Mouse (Mus musculus): ENCODE measurements around the gene Swt1. TPM values are rescaled to one million over a fixed set of nuclear protein-coding genes. Genes with fewer than 3 reads are reported as not detected.
"Not testable (repeated sequence)": the region's sequence is repeated elsewhere in the genome, so short reads cannot be mapped to it uniquely, and the experiment has no call there.

Swt1 gene
- 18.7 and 30.1 TPM in 2 replicates for polyA plus RNA-seq (2015; fragmentation: Nextera tagmentation; extraction: Ambion mirVana)

- WGBS (ENCODE audit: insufficient replicate concordance) = under 1% methylated on average over 74 of the region's 74 CpGs
- H3K27me3 ChIP-seq = no peaks in the 10 kb centered on the region
- H3K4me2 ChIP-seq = peak within 1 kb of the TSS; percentile 76
- peak; percentile 98 for ATAC-seq (ENCODE audit: low read depth)
- peak within 1 kb of the TSS; percentile 94 for H3K4me3 ChIP-seq (replicated peaks)
- peaks cover 29% of the 10 kb centered on the region for H3K4me1 ChIP-seq (replicated peaks)
- H3K27ac ChIP-seq = peak within 1 kb of the TSS; percentile 96
- peaks cover 3% of the 10 kb centered on the region; the same call in 1 of the 2 replicates for H3K36me3 ChIP-seq
- no peaks in the 10 kb centered on the region for H3K9me3 ChIP-seq (replicated peaks)
- peak; percentile 95 for DNase-seq
- H3K9ac ChIP-seq = peak within 1 kb of the TSS; percentile 96
These were observed at the start of gene Swt1, which contains the start of gene Trmt1l for GRCm38 (mm10) chr1:151428263-151429221. TSS of gene Swt1 (minus strand) at chr1:151428455. TSS of gene Trmt1l (plus strand) at chr1:151428542.

GRCm38 (mm10) chr1:151472386-151472785 lies 44.1 kb upstream of the Swt1 start:
- 79% methylated on average over 8 of the region's 8 CpGs for WGBS (ENCODE audit: insufficient replicate concordance)
- not testable (repeated sequence) for H3K27ac ChIP-seq; H3K9ac ChIP-seq; H3K4me1 ChIP-seq (replicated peaks); DNase-seq; H3K9me3 ChIP-seq (replicated peaks); H3K27me3 ChIP-seq; ATAC-seq (ENCODE audit: low read depth); H3K4me2 ChIP-seq; H3K4me3 ChIP-seq (replicated peaks)
- H3K36me3 ChIP-seq = peaks cover 55% of the 10 kb centered on the region

- 77% methylated on average over 7 of the region's 7 CpGs for WGBS (ENCODE audit: insufficient replicate concordance)
- Histone ChIP-seq H3K4me1 (replicated peaks) (no peaks in the 10 kb centered on the region), H3K27ac (no peak overlapping the region), H3K4me3 (replicated peaks) (no peak overlapping the region), H3K36me3 (peaks cover 50% of the 10 kb centered on the region), H3K9me3 (replicated peaks) (no peaks in the 10 kb centered on the region), H3K27me3 (no peaks in the 10 kb centered on the region), H3K4me2 (no peak overlapping the region), H3K9ac (no peak overlapping the region)
- no peak for ATAC-seq (ENCODE audit: low read depth)
- DNase-seq = no peak
These were observed 43.2 kb upstream of the Swt1 start for GRCm38 (mm10) chr1:151471429-151471828.

- no peak for ATAC-seq (ENCODE audit: low read depth)
These were observed 38.3 kb upstream of the Swt1 start for GRCm38 (mm10) chr1:151466571-151466970.

GRCm38 (mm10) chr1:151464914-151465313 lies 36.7 kb upstream of the Swt1 start:
- H3K4me2 ChIP-seq = no peak overlapping the region
- H3K4me3 ChIP-seq (replicated peaks) = no peak overlapping the region
- 68% methylated on average over 4 of the region's 4 CpGs for WGBS (ENCODE audit: insufficient replicate concordance)
- H3K27ac ChIP-seq = no peak overlapping the region
- no peak overlapping the region for H3K9ac ChIP-seq
- H3K27me3 ChIP-seq = no peaks in the 10 kb centered on the region
- DNase-seq = no peak
- H3K9me3 ChIP-seq (replicated peaks) = no peaks in the 10 kb centered on the region
- H3K4me1 ChIP-seq (replicated peaks) = no peaks in the 10 kb centered on the region; the same call in 1 of the 2 replicates
- ATAC-seq (ENCODE audit: low read depth) = no peak
- peaks cover 17% of the 10 kb centered on the region for H3K36me3 ChIP-seq

More at GRCm38 (mm10) chr1:151466571-151466970, 38.3 kb upstream of the Swt1 start:
- 73% methylated on average over 4 of the region's 4 CpGs for WGBS (ENCODE audit: insufficient replicate concordance)
- no peaks in the 10 kb centered on the region for H3K27me3 ChIP-seq
- DNase-seq = no peak
- H3K4me2 ChIP-seq = no peak overlapping the region
- H3K4me1 ChIP-seq (replicated peaks) = no peaks in the 10 kb centered on the region; the same call in 1 of the 2 replicates
- peaks cover 17% of the 10 kb centered on the region for H3K36me3 ChIP-seq
- no peak overlapping the region for H3K4me3 ChIP-seq (replicated peaks)
- H3K9me3 ChIP-seq (replicated peaks) = no peaks in the 10 kb centered on the region
- no peak overlapping the region for H3K27ac ChIP-seq
- H3K9ac ChIP-seq = no peak overlapping the region

- peaks cover 42% of the 10 kb centered on the region for H3K36me3 ChIP-seq
- H3K4me2 ChIP-seq = no peak overlapping the region
- no peaks in the 10 kb centered on the region for H3K9me3 ChIP-seq (replicated peaks)
- H3K9ac ChIP-seq = no peak overlapping the region
- no peak for DNase-seq
- 83% methylated on average over 9 of the region's 9 CpGs for WGBS (ENCODE audit: insufficient replicate concordance)
- no peak for ATAC-seq (ENCODE audit: low read depth)
- no peak overlapping the region for H3K4me3 ChIP-seq (replicated peaks)
- H3K4me1 ChIP-seq (replicated peaks) = no peaks in the 10 kb centered on the region; the same call in 1 of the 2 replicates
- H3K27me3 ChIP-seq = no peaks in the 10 kb centered on the region
- H3K27ac ChIP-seq = no peak overlapping the region
These were observed 33.0 kb upstream of the Swt1 start for GRCm38 (mm10) chr1:151461265-151461664.

GRCm38 (mm10) chr1:151457087-151457486 lies 28.8 kb upstream of the Swt1 start:
- Histone ChIP-seq H3K4me3 (replicated peaks) (no peak overlapping the region), H3K27ac (no peak overlapping the region), H3K4me1 (replicated peaks) (no peaks in the 10 kb centered on the region), H3K27me3 (no peaks in the 10 kb centered on the region), H3K36me3 (peaks cover 66% of the 10 kb centered on the region), H3K9me3 (replicated peaks) (no peaks in the 10 kb centered on the region), H3K4me2 (no peak overlapping the region), H3K9ac (no peak overlapping the region)
- DNase-seq = no peak
- ATAC-seq (ENCODE audit: low read depth) = no peak
- WGBS (ENCODE audit: insufficient replicate concordance) = 26% methylated on average over 5 of the region's 5 CpGs

GRCm38 (mm10) chr1:151451946-151452345 lies 23.7 kb upstream of the Swt1 start:
- Histone ChIP-seq H3K27ac (no peak overlapping the region), H3K4me3 (replicated peaks) (no peak overlapping the region), H3K4me1 (replicated peaks) (no peaks in the 10 kb centered on the region), H3K27me3 (no peaks in the 10 kb centered on the region), H3K4me2 (no peak overlapping the region), H3K9me3 (replicated peaks) (no peaks in the 10 kb centered on the region), H3K36me3 (peaks cover 65% of the 10 kb centered on the region), H3K9ac (no peak overlapping the region)
- no peak for DNase-seq
- ATAC-seq (ENCODE audit: low read depth) = no peak
- WGBS (ENCODE audit: insufficient replicate concordance) = 88% methylated on average over 11 of the region's 11 CpGs

GRCm38 (mm10) chr1:151450851-151451250 lies 22.6 kb upstream of the Swt1 start:
- Histone ChIP-seq H3K4me3 (replicated peaks) (no peak overlapping the region), H3K9me3 (replicated peaks) (no peaks in the 10 kb centered on the region), H3K27ac (no peak overlapping the region), H3K27me3 (no peaks in the 10 kb centered on the region), H3K9ac (no peak overlapping the region), H3K4me1 (replicated peaks) (no peaks in the 10 kb centered on the region), H3K36me3 (peaks cover 67% of the 10 kb centered on the region), H3K4me2 (no peak overlapping the region)
- DNase-seq (no peak), ATAC-seq (ENCODE audit: low read depth) (no peak)
- WGBS (ENCODE audit: insufficient replicate concordance) = 90% methylated on average over 1 of the region's 2 CpGs

- 84% methylated on average over 10 of the region's 10 CpGs for WGBS (ENCODE audit: insufficient replicate concordance)
- no peak overlapping the region for H3K9ac ChIP-seq
- H3K9me3 ChIP-seq (replicated peaks) = no peaks in the 10 kb centered on the region
- no peaks in the 10 kb centered on the region for H3K27me3 ChIP-seq
- ATAC-seq (ENCODE audit: low read depth) (no peak), DNase-seq (no peak)
- H3K36me3 ChIP-seq = peaks cover 73% of the 10 kb centered on the region
- H3K4me3 ChIP-seq (replicated peaks) = no peak overlapping the region
- H3K27ac ChIP-seq = no peak overlapping the region
- H3K4me2 ChIP-seq = no peak overlapping the region
- no peaks in the 10 kb centered on the region for H3K4me1 ChIP-seq (replicated peaks)
These were observed 21.6 kb upstream of the Swt1 start for GRCm38 (mm10) chr1:151449866-151450265.

GRCm38 (mm10) chr1:151435431-151435830 lies 7.2 kb upstream of the Swt1 start:
- Histone ChIP-seq H3K9ac (no peak overlapping the region), H3K27ac (no peak overlapping the region), H3K4me3 (replicated peaks) (no peak overlapping the region), H3K27me3 (no peaks in the 10 kb centered on the region), H3K4me2 (no peak overlapping the region), H3K9me3 (replicated peaks) (no peaks in the 10 kb centered on the region), H3K36me3 (peaks cover 50% of the 10 kb centered on the region), H3K4me1 (replicated peaks) (peaks cover 1% of the 10 kb centered on the region; the same call in 1 of the 2 replicates)
- ATAC-seq (ENCODE audit: low read depth) (no peak), DNase-seq (no peak)
- WGBS (ENCODE audit: insufficient replicate concordance) = 84% methylated on average over 6 of the region's 6 CpGs

All from liver, embryonic 13.5 days (tissue).